Mouse (Mus musculus): ENCODE measurements around the gene Sync.

GRCm38 (mm10) chr4:129242761-129243160 is 44.7 kb upstream of the Sync start:
- TF ChIP-seq POLR2A (IDR thresholded peaks at IDR 0.05; ENCODE audit: control insufficient read depth in 1 of 2, insufficient read depth in 1 of 2, low read depth in 1 of 2, low read length in 2 of 2, poor library complexity in 1 of 2): no peak
- no peak for TF ChIP-seq JUND (IDR thresholded peaks at IDR 0.05; ENCODE audit: low read depth, low read length)
- TF ChIP-seq ZNF384 (IDR thresholded peaks at IDR 0.05; ENCODE audit: low read depth, low read length): no peak
- TF ChIP-seq RAD21 (IDR thresholded peaks at IDR 0.05; ENCODE audit: low read depth, low read length): no peak
- no peak for TF ChIP-seq ZMIZ1 (IDR thresholded peaks at IDR 0.05; ENCODE audit: low read depth, low read length)
- TF ChIP-seq RCOR1 (IDR thresholded peaks at IDR 0.05; ENCODE audit: low read depth, low read length): no peak
- TF ChIP-seq CTCF (IDR thresholded peaks at IDR 0.05 in 2 of 3, conservative IDR thresholded peaks at IDR 0.05 in 1 of 3; ENCODE audit: control insufficient read depth in 1 of 3, insufficient read depth in 1 of 3, low read depth in 2 of 3, low read length in 3 of 3, poor library complexity in 1 of 3, severe bottlenecking in 1 of 3): no peak
- no peak for TF ChIP-seq HCFC1 (IDR thresholded peaks at IDR 0.05; ENCODE audit: low read depth, low read length)

Data from MEL (cell line).